Mouse (Mus musculus) lung, postnatal 4 days (tissue): ENCODE results near the gene Knstrn.
A peak's percentile ranks its signal among the peaks of the same experiment; 100 is the strongest.

Source experiments
- DNase-seq, 2 experiments: peaks; one replicate each; pipeline ENCODE4 v3.0.0; 2021

Knstrn gene

DNA sequence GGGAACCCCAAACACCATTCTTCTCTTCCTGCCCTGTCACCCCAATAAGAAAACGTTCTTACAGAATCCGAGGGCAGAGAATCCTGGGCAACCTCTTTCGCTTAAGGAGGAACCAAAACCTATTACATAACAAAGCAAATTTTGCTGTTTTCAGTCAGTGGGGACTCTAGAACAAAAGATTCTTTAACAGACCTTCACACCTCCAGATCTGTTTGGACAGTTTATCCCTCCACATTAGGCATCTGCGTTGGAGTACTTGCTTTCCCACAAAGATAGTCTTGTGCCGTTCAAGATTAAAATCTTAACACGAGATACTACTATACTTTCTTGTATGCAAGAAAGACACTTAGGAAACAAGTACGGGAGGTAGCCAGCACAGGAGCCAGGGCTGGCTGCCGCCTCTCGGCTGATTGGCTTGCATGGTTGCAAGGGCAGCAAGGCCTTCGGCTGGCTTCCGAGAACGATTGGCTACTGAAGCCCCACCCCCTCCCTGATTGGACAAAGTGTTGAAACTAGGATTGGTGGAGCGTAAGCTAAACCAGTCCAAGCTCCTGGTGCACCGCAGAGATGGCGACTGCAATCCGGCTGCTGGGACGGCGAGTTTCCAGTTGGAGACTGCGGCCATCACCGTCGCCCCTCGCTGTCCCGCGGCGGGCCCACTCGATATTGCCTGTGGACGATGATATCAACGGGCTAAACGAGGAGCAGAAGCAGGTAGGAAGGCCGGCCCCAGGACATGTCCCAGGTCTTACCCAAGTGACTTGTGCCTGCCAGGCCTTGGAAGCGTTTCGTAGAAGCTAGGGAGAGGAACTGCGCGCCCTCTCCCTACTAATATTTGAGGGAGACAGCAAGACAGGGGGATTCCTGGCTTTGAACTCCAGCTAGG lies 47.9 kb downstream of the Knstrn start, which contains the start of gene Ivd:
TSS of gene Ivd (plus strand) at position 501 of the 886 bp plus-strand sequence.
- DNase-seq, result peak; percentile 94

DNA sequence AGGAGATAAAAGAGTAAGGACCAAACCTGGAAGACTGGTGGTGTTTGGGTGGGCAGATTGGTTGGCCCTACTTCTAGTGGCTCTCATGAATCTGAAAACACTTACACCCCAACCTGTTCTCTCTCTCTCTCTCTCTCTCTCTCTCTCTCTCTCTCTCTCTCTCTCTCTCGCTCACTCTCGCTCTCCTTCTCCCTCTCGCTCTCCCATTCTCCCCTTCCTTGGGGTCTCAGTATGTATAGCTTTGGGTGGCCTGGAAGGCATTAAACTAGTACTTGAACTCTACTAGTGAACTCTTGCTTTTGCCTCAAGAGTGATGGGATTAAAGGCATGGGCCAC lies 48.5 kb downstream of the Knstrn start:
- no peak for DNase-seq

DNA sequence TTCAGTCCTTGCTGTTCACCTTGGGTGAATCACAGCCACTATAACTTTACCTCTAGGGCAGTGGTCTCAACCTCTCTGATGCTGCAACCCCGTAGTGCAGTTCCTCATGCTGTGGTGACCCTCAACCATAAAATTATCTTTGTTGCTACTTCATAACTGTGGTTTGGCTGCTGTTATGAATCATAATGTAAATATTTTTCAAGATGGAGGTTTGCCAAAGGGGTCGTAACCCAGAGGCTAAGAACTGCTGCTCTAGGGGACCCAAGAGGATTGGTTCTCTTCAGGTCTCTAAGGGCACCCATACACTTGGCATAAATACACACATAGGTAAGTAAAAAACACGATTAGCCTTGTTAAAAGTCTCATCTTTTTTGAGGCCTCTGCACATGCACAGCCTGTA lies 56.8 kb downstream of the Knstrn start:
- DNase-seq, result no peak

GRCm38 (mm10) chr2:118871032-118871431 lies 57.2 kb downstream of the Knstrn start:
- peak in 1 of 2 experiments; percentile 43 for DNase-seq

GRCm38 (mm10) chr2:118873018-118873417 lies 59.2 kb downstream of the Knstrn start:
- no peak for DNase-seq

GRCm38 (mm10) chr2:118873890-118874430 lies 60.2 kb downstream of the Knstrn start:
- no peak for DNase-seq

GRCm38 (mm10) chr2:118875316-118875715 lies 61.5 kb downstream of the Knstrn start:
- DNase-seq, result no peak

- DNase-seq, result no peak
Observed at GRCm38 (mm10) chr2:118876453-118876852, 62.6 kb downstream of the Knstrn start.

GRCm38 (mm10) chr2:118881019-118881418 lies 67.2 kb downstream of the Knstrn start:
- DNase-seq, result no peak

DNA sequence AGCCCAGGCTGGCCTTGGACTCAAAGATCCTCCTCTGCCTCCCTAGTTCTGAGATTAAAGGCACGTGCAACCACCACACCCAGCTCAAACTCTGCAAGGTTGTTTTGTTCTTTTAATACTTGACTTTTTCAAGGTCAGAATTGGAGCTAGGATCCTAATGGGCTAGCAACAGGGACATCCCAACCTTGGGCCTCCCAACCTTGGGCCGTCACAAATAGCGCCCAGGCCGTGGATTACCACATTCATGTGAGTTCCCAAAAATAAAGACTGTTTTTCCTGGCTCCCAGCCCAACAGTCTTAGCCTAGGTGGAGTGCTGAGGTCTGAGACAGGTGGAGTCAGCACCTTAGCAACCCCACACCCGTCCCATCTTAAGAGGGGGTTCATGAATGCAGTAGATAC lies 68.2 kb downstream of the Knstrn start:
- no peak for DNase-seq

DNA sequence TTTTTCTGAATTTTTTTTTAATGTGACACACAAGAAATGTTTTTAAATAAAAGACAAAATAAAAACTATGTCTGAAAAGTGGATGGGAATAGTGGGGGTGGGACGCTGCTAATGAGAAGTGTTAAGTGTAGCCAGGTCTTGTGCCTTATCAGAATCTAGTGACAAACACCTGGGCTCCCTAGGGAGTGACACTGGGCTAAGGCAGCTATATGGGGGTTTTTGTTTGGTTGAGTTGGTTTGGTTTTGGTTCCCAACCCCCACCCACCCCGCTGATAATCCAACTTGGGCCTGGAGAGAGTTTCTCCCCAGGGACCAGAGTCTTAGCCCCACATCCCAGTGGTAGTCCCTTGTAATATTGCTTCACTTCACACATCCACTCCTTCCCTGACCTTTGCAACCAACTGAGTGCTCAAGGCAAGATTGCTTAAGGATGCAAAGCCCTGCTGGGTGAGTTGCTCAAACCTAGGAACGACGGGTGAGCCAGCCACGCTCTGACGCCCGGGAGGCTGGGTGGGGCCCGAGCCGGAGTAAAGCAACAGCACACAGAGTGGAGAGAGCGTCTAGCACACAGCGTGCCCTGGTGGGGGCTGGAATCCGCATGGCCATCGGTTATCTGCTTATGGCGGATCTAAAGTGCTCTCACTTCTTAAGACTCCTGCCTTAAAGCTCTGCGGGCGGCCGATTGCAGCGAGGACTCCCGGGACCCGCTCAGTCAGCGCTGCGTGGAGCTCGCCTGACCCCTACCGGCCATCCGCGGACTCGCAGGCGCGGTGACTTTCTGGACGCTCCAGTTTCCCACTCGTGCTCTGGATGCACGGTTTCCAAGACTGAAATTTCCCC lies 69.3 kb downstream of the Knstrn start:
- peak; percentile 88 to 92 for DNase-seq

- no peak for DNase-seq
Observed at GRCm38 (mm10) chr2:118887440-118887839, 73.6 kb downstream of the Knstrn start.

GRCm38 (mm10) chr2:118887845-118888548 lies 74.2 kb downstream of the Knstrn start:
- peak in 1 of 2 experiments; percentile 35 for DNase-seq

DNA sequence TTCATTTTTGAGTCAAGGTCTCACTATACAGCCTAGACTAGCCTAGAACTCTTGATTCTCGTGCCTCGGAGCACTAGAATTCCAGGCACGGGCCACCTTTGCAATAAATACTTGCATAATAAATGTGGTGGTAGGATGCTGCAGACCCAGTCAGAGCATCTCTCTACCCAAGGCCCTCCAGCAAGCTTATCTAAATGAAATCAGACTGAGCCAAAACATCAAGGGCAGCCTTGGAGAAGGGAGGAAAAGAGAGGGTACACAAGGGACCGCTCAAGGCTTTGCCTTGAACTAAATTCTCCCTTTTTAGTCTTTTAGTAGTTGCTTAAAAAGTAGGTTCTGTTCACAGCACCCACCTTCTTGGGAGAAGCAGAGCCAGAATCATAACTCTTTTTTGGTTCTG lies 77.4 kb downstream of the Knstrn start:
- DNase-seq, result no peak

DNA sequence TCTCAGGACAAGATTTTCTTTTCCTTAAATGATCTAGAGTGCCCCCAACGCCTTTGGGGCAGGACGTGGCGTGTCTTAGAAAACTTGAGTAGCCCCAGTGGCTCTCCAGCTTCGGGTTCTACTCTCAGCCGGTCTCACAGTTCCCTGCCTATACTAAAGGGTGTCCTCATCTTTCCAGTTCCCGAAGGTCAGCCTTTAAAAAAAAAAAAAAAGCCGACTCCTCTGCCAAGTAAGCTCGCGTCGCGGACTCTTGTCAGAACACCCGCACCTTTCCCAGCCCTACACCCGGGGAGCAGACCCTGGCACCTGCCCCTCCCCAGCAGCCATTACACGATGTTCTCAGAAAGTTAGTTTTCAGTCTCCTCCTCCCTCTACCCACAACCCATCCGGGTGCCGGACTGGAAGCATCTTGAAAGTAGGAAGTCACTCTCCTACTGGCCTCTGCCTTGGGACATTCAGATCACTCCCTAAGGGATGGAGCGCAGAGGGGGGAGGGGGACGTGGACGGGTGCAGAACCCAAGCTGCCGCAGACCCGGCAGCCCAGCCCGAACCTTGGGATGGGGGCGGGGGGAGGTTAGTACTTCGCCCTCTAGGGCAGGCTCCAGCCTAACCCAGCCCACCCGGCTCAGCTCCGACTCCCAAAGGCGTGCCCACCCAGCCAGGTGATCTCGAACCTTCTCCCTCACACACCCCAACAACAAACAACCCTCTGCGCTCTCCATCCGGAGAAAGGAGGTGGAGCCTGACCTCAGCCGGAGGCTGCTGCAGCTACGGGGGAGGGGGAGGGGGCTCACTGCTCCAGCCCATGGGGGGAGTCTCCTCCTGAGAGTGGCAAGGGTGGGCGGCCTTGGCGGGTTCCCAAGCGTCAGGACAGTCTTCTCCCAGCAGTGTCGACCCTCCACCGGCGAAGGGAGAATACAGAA lies 82.4 kb downstream of the Knstrn start:
- peak; percentile 47 to 55 for DNase-seq

- peak in 1 of 2 experiments; percentile 22 for DNase-seq
Observed at GRCm38 (mm10) chr2:118896914-118897291, 83.1 kb downstream of the Knstrn start.

GRCm38 (mm10) chr2:118897392-118897791 lies 83.6 kb downstream of the Knstrn start:
- no peak for DNase-seq

DNA sequence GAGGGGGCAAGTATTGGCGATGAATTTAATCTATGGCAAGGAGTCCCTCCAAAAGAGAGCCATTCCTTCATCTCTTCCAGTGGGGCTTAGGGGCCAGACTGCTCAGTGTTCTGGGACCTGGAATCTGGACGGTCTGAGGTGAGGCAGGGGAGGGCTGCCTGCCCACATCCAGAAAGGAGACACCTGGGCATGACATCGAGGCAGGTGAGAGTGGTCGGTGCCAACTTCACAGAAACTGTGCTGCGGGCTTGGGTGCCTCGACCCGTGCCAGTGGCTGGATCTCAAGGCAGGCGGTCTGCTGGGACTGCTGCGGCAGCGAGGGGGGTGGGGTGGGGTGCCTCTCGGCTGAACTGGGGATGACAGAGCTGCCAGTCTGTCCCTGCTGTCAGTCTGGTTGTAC lies 84.0 kb downstream of the Knstrn start:
- DNase-seq, result no peak

DNA sequence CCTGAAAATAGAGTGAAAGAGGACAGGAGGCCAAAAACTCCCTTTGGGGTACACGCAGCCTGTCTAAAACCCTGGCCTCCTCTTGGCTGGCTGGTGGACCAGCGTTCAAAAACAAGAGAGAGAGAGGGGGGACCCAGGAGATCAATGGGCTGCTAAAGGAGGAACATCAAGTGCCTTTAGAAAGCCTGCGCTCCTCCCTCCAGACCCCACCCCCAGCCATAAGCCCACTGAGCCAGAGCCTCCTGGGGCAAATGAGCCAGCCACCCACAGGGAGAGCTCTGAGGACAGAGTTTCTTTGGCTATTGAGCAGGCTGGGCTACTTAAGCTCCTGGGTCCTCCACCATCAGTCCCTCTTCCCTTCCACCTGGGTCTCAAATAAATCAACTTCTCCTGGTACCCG lies 85.0 kb downstream of the Knstrn start:
- no peak for DNase-seq

DNA sequence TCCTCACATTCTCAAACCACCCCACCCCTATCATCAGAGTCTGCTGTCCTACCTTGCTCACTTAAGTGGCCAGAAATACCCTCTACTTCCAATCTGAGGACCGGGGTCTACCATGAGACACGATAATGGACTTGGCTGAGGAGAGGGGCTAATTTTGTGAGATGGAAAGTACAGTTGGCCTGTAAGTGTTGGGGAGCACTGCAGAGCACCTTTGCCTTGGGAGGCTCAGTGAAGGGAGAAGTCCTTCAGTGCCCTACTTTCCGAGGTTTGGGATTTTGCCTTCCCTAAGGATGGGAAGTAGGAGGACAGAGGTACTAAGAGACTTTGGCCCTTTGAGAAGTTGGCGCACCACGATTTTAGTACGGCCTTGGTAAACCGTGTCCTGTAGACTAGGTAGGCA lies 85.5 kb downstream of the Knstrn start:
- no peak for DNase-seq

DNA sequence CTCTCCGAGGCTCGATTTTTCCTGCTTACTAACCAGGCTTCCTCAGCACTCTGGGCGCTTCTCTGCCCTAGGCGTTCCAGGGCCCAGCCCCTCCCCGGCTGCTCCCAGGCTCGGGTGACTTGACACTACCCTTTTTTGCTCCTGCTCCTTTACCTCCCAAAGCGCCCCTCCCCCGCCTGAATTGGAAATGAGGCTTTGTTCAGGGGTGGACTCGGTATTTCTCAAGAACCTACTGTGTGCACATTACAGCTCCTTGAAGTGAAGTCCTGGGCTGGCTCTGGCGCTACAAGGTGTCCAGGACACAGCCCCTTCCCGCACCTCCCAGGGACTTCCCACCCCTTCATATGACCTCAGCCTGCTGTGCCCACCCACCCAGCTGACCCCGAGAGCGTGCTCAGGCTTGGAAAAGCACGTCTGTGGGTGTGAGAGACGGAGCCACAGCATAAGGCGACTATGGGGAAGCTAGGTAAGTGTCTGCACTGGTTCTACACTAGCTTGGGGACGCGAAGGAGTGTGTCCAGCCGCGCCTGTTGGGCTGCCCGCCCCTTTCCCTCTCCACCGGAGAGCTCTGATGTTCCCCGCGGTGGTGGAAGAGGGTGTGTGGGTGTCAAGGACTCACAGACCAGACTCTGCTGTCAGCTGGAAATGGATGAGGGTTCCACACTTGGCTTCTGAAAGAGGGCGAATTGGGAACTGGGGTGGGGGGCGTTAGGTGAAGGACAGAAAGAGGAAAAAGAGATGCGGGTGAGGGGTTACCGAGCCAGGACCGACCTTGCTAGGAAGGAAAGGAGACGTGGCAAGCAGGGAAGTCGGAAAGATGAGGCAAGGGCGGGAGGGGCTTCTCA lies 86.4 kb downstream of the Knstrn start, which contains the start of gene Bahd1:
TSS of gene Bahd1 (plus strand) at position 397 of the 845 bp plus-strand sequence.
- peak; percentile 54 to 60 for DNase-seq
